Mouse (Mus musculus): ENCODE measurements around the gene Ireb2.

DNA sequence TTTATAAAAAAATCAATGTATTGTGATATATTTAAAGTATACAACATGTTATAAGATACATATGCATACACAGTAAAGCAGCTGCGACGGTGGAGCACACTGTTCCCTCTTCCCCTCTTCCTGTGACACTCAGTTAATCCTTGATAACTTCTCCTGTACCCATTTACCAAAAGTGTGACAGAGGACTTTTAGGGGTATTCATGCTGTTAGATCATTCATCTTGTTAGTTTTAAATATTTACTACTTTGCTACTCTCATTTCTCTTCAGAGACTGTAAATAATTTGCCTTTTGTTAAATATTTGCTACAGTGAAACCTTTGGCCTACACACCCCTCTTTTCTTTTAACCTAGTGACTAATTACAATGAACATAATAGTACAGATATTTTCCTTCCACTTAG, 68.8 kb downstream of the Ireb2 start:
- TF ChIP-seq CTCF (IDR thresholded peaks at IDR 0.05; ENCODE audit: control insufficient read depth, insufficient read depth, low read length), result no peak
- TF ChIP-seq POLR2A (IDR thresholded peaks at IDR 0.05; ENCODE audit: borderline replicate concordance, control insufficient read depth, low read depth, low read length), result no peak

All from bone marrow, adult 2 months (tissue).